Mouse (Mus musculus) right cerebral cortex, postnatal 14 days (tissue): ENCODE results near the gene Cbr2.
"Not testable (repeated sequence)": the region's sequence is repeated elsewhere in the genome, so short reads cannot be mapped to it uniquely, and the experiment has no call there.

ENCODE experiments used
- DNase-seq: peaks from one replicate; pipeline ENCODE4 v3.0.0; 2022

Gene Cbr2

GRCm38 (mm10) chr11:120731858-120732680 is at the start of gene Cbr2:
Gene Cbr2 (minus strand): TSS chr11:120732114.
- no peak for DNase-seq

DNA sequence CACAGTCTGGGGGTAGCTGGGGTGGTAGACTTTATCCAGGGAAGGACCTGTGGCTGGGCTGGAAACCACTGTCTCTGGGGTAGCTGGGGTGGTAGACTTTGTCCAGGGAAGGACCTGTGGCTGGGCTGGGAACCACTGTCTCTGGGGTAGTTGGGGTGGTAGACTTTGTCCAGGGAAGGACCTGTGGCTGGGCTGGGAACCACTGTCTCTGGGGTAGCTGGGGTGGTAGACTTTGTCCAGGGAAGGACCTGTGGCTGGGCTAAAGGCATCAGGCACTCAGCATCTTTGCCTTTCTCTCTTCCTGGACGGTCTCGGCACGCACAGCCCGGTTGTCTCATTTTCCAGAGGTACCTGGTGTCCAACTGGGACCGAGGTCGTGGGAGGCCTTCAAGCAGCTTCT is 49.4 kb upstream of the Cbr2 start:
- not testable (repeated sequence) for DNase-seq

DNA sequence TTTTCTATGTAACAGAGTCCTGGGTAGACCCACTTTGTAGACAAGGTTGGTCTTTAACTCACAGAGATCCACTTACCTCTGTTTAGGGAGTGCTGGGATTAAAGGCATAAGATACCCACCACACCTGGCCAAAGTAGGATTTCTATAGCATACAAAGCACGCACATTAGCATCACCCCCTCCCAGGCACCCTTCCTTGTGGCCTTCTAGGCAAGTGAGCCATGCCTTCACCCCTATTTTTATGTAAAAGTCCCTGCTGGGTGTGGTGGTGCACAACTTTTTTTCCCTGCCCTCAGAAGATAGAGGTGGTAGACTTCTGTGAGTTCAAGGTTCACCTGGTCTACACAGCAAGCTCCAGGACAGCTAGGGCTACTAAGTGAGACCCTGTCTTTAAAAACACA is 48.0 kb upstream of the Cbr2 start:
- no peak for DNase-seq

DNA sequence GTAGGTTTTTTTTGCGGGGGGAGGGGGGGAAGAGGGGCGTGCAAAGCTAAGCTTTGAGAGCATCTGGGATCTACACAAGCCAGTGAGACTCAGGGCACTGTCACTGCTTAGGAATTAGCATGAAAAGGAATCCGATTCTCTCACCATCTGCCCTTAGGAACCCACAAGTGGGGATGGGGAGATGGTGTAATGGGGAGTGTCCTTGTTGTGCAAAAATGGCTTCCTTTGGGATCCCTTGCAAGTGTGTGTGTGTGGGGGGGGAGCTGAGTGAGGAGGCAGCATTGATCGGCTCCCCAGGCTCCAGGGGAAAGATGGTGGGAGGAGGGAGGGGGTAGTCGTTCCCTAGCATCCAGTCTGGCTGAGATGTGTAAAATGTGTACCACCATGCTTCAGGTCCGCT is 45.2 kb upstream of the Cbr2 start:
- DNase-seq = no peak

DNA sequence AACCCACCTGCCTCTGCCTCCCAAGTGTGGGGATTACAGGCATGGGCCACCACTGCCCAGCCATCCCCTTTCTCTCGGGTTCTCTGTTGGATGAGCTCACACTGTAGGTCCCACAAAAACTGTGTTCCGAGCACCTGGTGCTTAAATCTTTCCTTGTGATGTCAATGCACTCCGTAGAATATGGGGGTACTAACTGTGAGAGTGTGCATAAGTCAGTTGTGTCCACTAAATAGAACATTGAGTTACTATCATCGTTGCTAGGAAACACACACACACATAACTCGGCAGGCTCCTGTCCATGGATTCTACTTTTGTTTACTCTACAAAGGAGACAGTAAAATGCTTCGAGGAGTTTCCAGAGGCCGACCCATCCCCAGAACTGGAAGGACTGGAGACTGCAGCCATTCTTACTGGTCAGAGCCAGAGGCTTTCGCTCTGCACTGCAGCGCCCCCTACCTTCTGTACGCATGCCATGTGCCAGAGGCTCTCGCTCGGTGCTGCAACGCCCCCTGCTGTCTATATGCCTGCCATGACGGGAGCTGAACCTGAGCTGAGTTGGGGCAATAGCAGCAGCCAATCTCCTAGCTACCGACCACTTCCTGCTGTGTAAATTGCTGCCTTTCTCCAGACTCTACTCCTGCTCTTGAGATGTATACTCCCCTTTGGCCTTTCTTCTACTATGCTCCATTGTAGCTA is 44.0 kb upstream of the Cbr2 start:
- DNase-seq = peak; percentile 99

- no peak for DNase-seq
Observed at GRCm38 (mm10) chr11:120773463-120774190, 41.7 kb upstream of the Cbr2 start.

GRCm38 (mm10) chr11:120772749-120773148 is 40.8 kb upstream of the Cbr2 start:
- no peak for DNase-seq

DNA sequence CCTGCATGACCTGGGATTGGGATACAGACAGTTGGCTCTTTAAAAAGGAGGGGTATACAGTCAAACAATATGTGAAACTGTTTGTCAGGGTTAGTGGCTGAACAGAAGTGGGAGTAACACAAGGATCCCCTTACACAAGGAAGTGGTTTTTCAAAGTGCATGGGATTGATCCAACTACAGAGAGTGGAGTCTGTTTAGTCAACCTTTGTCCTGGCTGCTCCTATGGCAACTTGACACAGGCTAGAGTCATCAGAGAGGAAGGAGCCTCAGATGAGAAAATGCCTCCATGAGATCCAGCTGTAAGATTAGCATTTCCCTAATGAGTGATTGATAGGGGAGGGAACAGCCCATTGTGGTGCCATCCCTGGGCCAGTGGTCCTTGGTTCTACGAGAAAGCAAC is 36.3 kb upstream of the Cbr2 start:
- DNase-seq = no peak

- not testable (repeated sequence) for DNase-seq
Observed at GRCm38 (mm10) chr11:120767023-120767422, 35.1 kb upstream of the Cbr2 start.

DNA sequence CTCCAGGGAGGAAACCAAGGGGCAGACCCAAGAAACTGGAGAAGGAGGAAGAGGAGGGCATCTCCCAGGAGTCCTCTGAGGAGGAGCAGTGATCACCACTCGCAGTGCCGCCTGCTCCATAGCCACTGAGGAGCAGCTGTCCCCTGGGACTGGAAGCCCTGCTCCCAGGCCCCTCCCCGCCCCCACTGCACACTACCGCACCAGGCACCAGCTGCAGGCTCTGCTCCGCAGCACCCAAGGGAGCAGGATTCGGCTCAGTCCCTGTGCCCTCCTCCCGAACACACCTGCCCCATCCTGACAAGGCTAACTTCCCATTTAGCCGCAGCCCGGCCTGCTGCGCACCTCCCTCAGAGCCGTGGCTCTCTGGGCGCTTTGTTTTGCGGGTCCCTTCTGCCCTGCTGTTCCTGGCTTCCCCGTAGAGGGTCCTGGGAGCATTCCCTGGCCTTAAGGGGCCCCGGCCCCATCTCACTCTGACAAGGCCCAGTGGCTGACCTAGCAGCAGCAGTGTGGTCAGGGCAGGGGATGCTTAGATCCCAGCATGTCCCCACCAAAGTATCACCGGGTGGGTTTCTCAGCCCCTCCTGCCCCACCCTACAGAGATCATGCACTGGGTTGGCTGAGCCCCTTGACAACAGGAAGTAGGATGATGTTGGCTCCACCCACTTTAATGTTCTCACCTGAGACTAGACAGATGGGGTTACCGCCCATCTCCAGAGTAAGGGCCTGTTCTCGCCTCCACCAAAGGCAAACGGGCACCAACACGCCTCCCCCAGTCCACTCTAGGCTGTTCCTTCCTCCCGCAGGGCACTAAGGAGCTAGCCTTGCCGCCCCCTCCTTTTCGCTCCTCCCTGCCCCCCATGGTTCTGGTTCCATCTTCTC is 31.4 kb upstream of the Cbr2 start:
- not testable (repeated sequence) for DNase-seq

DNA sequence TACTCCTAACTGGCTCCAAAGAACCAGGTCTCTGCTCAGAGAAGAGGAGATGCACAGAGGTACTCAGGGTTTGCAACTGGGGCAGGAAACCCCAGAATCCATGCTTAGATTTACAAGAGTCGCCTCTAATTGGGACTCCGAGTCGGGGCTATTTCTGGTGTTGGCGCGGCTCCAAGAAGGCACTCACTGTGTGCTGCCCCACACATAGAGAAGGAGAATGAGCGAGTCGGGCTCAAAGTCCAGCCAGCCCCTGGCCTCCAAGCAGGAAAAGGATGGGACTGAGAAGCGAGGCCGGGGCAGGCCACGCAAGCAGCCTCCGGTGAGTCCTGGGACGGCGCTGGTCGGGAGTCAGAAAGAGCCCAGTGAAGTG is 30.7 kb upstream of the Cbr2 start, which contains the start of gene Hmga1b:
Gene Hmga1b (plus strand): TSS at position 123 of the 370 bp plus-strand sequence.
- not testable (repeated sequence) for DNase-seq

GRCm38 (mm10) chr11:120761811-120762671 is 30.1 kb upstream of the Cbr2 start:
- no peak for DNase-seq

DNA sequence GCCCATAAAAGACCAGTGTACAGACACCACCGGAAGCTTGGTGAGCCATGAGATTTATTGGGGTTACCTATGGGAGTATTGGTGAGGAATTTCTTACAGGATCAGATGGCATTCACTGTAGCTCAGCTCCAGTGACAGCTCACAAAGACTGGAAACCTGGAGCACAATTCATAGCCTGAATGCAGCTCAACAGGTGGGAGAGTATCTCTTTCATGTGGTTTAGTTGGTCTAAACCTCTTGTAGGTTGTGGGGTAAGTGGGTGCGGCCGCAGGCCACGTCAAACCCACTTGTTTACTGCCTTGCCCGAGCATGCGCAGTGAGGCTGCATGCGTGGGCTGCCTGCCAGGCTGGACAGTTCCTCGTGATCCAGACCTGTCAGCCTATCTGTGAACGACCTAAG is 28.3 kb upstream of the Cbr2 start:
- no peak for DNase-seq

GRCm38 (mm10) chr11:120751606-120752005 is 19.7 kb upstream of the Cbr2 start:
- no peak for DNase-seq

- no peak for DNase-seq
Observed at GRCm38 (mm10) chr11:120749430-120749829, 17.5 kb upstream of the Cbr2 start.

DNA sequence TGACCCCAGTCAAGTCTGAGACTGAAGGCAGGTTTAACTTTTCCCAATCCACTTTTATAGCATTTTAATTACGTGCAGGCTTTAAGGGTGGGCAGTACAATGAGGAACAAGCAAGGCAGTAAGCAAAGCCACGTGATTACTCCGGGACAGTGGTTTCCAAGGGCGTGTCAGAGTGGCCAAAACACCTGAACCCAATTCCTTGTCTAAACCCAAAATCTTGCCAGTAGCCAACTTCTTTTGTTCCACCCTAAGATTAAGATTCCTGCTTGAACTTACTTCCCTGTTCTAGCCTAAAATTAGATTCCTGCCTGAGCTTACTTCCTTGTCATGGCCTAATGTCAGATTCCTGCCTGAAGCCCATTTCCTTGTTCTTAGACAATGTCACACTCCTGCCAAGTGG is 16.1 kb upstream of the Cbr2 start:
- no peak for DNase-seq

GRCm38 (mm10) chr11:120744121-120744701 is 12.3 kb upstream of the Cbr2 start:
- no peak for DNase-seq

GRCm38 (mm10) chr11:120740981-120741380 is 9.1 kb upstream of the Cbr2 start:
- no peak for DNase-seq

- DNase-seq = no peak
Observed at GRCm38 (mm10) chr11:120736424-120736823, 4.5 kb upstream of the Cbr2 start.

DNA sequence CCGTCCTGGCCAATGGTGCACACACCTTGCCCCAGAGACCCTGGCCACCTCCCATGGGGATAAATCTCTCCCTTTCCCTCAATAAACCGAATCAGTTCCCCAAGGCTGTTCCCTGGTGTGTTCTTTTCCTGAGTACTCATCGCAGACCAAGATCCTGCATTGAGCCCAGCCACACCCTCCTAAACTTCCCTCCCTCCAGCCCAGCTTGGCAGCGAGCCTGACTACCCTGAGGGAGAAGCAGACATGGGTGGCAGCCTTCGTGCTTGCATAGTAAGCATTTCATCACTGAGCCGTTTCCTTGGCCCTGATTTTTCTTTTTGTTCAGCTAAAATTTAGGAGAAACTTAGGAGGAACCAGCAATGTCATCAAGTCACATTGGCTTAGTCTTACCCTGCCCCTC is 1.6 kb upstream of the Cbr2 start:
- DNase-seq = no peak

DNA sequence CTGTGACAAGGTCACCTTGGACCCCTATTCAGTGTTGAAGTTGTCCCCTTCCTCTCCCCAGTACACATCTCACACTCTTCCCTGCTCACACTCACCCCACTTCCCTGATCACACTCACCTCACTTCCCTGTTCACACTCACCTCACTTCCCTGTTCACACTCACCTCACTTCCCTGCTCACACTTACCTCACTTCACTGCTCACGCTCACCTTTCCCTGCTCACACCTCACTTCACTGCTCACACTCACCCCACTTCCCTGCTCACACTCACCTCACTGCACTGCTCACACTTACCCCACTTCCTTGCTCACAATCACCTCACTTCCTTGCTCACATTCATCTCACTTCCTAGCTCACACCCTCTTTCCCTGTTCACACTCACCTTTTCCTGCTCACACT is 519 bp downstream of the Cbr2 start:
- no peak for DNase-seq
